ENCODE assay signal across 26 mouse cellular contexts in genomic region chr11:105449581-105450315, GRCm38 (mm10). TPM values are rescaled to one million over a fixed set of nuclear protein-coding genes. Genes with fewer than 3 reads are reported as not detected.
DNase-seq lines count a peak whose midpoint lies in the region; ATAC-seq and TF ChIP-seq lines count a peak whose summit lies in the region.
"Had no signal": no experiment of that assay in that cellular context is flagged by ENCODE, and none has a peak within 500 bp of the region (broad histone marks: within the 10 kb centered on the region; RNA-seq: fewer than 3 reads in every experiment).

No protein-coding gene starts in this region.

- ATAC-seq in forebrain, postnatal 0 days = no peak
- ATAC-seq: forebrain, embryonic 16.5 days; hindbrain, embryonic 16.5 days; intestine, embryonic 16.5 days; Patski had no signal

- in situ Hi-C loops in ES-E14 (cut with MboI; ENCODE audit: low sequenced_read_pairs in 2 of 2, unreplicated experiment in 2 of 2) = no loop called here

- 55% methylated on average over 12 of the region's 12 CpGs for WGBS in lung, adult 2 months
- 72% methylated on average over 12 of the region's 12 CpGs for WGBS in forebrain, postnatal 0 days

- H3K4me2 ChIP-seq in forebrain, postnatal 0 days (ENCODE audit: low read depth) = no peak overlapping the region
- H3K4me2 ChIP-seq: embryonic facial prominence, embryonic 13.5 days; kidney, embryonic 15.5 days; liver, embryonic 11.5 days; neural tube, embryonic 12.5 days had no signal

- no peaks in the 10 kb centered on the region for H3K9me3 ChIP-seq in ES-E14 (ENCODE audit: control insufficient read depth, insufficient read depth, low read depth, low read length)
- H3K9me3 ChIP-seq in forebrain, postnatal 0 days (ENCODE audit: low read length) = no peaks in the 10 kb centered on the region
- H3K9me3 ChIP-seq: embryonic facial prominence, embryonic 13.5 days; kidney, embryonic 15.5 days; midbrain, embryonic 10.5 days; neural tube, embryonic 12.5 days had no signal

- no peak overlapping the region for H3K4me3 ChIP-seq in ES-E14 (ENCODE audit: insufficient read depth in 1 of 2, low read depth in 1 of 2, low read length in 2 of 2, poor library complexity in 1 of 2, severe bottlenecking in 1 of 2)
- no peak overlapping the region for H3K4me3 ChIP-seq in lung, adult 2 months (replicated peaks; ENCODE audit: extremely low read depth, low read depth, low read length)
- no peak overlapping the region for H3K4me3 ChIP-seq in forebrain, postnatal 0 days (ENCODE audit: low read depth, low read length)
- H3K4me3 ChIP-seq: embryonic facial prominence, embryonic 13.5 days; kidney, embryonic 15.5 days; midbrain, embryonic 10.5 days; neural tube, embryonic 12.5 days had no signal

- H3K4me1 ChIP-seq in ES-E14 (ENCODE audit: control insufficient read depth in 2 of 2, insufficient read depth in 2 of 2, low read length in 2 of 2, poor library complexity in 1 of 2) = peaks cover 0 to 2% of the 10 kb centered on the region in 2 experiments; a peak in 1 of 4 replicates
- no peaks in the 10 kb centered on the region for H3K4me1 ChIP-seq in lung, adult 2 months (ENCODE audit: control insufficient read depth, insufficient read depth, low read length)
- no peaks in the 10 kb centered on the region for H3K4me1 ChIP-seq in forebrain, postnatal 0 days (ENCODE audit: insufficient read depth)

- no peaks in the 10 kb centered on the region; the same call in 1 of the 2 replicates for H3K36me3 ChIP-seq in ES-E14 (ENCODE audit: control insufficient read depth, insufficient read depth, low read length, poor library complexity, severe bottlenecking)
- H3K36me3 ChIP-seq in forebrain, postnatal 0 days (ENCODE audit: insufficient read depth) = no peaks in the 10 kb centered on the region
- H3K36me3 ChIP-seq: embryonic facial prominence, embryonic 13.5 days; kidney, embryonic 15.5 days; midbrain, embryonic 10.5 days; neural tube, embryonic 12.5 days had no signal

- peak; percentile 35 to 58 for DNase-seq in CD8-positive naive resting alpha-beta T cell, adult 2 months (ENCODE audit: low read depth in 2 of 2, low spot score in 2 of 2)
- peak; percentile 26 for DNase-seq in ES-E14 (ENCODE audit: low read depth, low spot score)
- peak; percentile 34 for DNase-seq in lung, adult 2 months
- DNase-seq in lung, postnatal 36 days = peak; percentile 65
- no peak for DNase-seq in gastrocnemius, postnatal 10 days
- no peak for DNase-seq in forebrain, postnatal 0 days
- no peak for DNase-seq in cerebellum, adult 8-10 months
- DNase-seq: adrenal gland, postnatal 36 days; B cell, adult 2 months; cerebellum, adult 9-11 months; heart, adult 11 months; right cerebral cortex, postnatal 4 days had no signal

- TF ChIP-seq POLR2A in lung, adult 2 months (IDR thresholded peaks at IDR 0.05; ENCODE audit: borderline replicate concordance, extremely low read depth, low read depth, low read length) = no peak

- H3K27me3 ChIP-seq in forebrain, postnatal 0 days (ENCODE audit: insufficient read depth, low read length) = no peaks in the 10 kb centered on the region
- H3K27me3 ChIP-seq: embryonic facial prominence, embryonic 13.5 days; kidney, embryonic 15.5 days; neural tube, embryonic 12.5 days; Patski had no signal

- no peak overlapping the region for H3K9ac ChIP-seq in ES-E14 (ENCODE audit: insufficient read depth, low read depth, low read length, poor library complexity, severe bottlenecking)
- H3K9ac ChIP-seq in forebrain, postnatal 0 days = no peak overlapping the region
- H3K9ac ChIP-seq: embryonic facial prominence, embryonic 13.5 days; kidney, embryonic 15.5 days; neural tube, embryonic 12.5 days had no signal

- no peak overlapping the region for H3K27ac ChIP-seq in ES-E14 (ENCODE audit: insufficient read depth, low read depth, low read length, poor library complexity, severe bottlenecking)
- H3K27ac ChIP-seq in forebrain, postnatal 0 days (ENCODE audit: low read depth, low read length) = no peak overlapping the region
- H3K27ac ChIP-seq: embryonic facial prominence, embryonic 13.5 days; kidney, embryonic 15.5 days; macrophage; midbrain, embryonic 10.5 days; neural tube, embryonic 12.5 days had no signal

- TF ChIP-seq CTCF in lung, adult 2 months (IDR thresholded peaks at IDR 0.05; ENCODE audit: insufficient read depth, low read length) = no peak
- no peak for TF ChIP-seq CTCF in forebrain, postnatal 0 days (IDR thresholded peaks at IDR 0.05; ENCODE audit: low read depth)

TF ChIP-seq in ES-E14, 5 proteins besides CTCF, POLR2A, EP300 and RAD21:
- TF ChIP-seq ZC3H11A (IDR thresholded peaks at IDR 0.05; ENCODE audit: borderline replicate concordance, low read depth, low read length) (no peak), HCFC1 (IDR thresholded peaks at IDR 0.05; ENCODE audit: borderline replicate concordance, insufficient read depth, low read length) (no peak), ZNF384 (IDR thresholded peaks at IDR 0.05; ENCODE audit: low read depth, low read length) (no peak), MAFK (IDR thresholded peaks at IDR 0.05; ENCODE audit: insufficient read depth, low read depth, low read length) (no peak), CHD2 (IDR thresholded peaks at IDR 0.05; ENCODE audit: low read depth, low read length) (no peak)

RNA-seq across cellular contexts. Expression of gene March10, which starts 6.8 kb away (rescaled TPM):
- 0.22 and 0.42 TPM in 2 replicates for total RNA-seq in ES-E14 (2012; rRNA removed)
- polyA plus RNA-seq in lung, adult 2 months (2012; rRNA removed) = 0.08 and 0.14 TPM in 2 replicates
- total RNA-seq in gastrocnemius, postnatal 10 days (2021) = not detected
- total RNA-seq in forebrain, postnatal 0 days (2014; rRNA removed) = 0.38 TPM in 2 replicates
- polyA plus RNA-seq in forebrain, postnatal 0 days (2015; fragmentation: Nextera tagmentation; extraction: Ambion mirVana) = 0.36 and 0.58 TPM in 2 replicates
- total RNA-seq: adrenal gland, postnatal 36 days; gastrocnemius, adult 18-20 months; hematopoietic stem cell, adult 5-6 weeks had no signal
- polyA plus RNA-seq: embryonic facial prominence, embryonic 13.5 days; large intestine, adult 2 months; limb, embryonic 11.5 days; liver, embryonic 11.5 days; macrophage; midbrain, embryonic 10.5 days had no signal

Comparison
In these comparisons a context has a peak if more than half of its experiments do, and no peak if none do; other contexts are left out.
1. DNase-seq: peak in CD8-positive naive resting alpha-beta T cell, adult 2 months (2 of 2), ES-E14 (single experiment), lung, adult 2 months (single experiment) and lung, postnatal 36 days (single experiment); none in gastrocnemius, postnatal 10 days (single experiment), forebrain, postnatal 0 days (single experiment) and cerebellum, adult 8-10 months (single experiment).